ENCODE assay signal across 16 mouse cellular contexts in the genomic region with DNA sequence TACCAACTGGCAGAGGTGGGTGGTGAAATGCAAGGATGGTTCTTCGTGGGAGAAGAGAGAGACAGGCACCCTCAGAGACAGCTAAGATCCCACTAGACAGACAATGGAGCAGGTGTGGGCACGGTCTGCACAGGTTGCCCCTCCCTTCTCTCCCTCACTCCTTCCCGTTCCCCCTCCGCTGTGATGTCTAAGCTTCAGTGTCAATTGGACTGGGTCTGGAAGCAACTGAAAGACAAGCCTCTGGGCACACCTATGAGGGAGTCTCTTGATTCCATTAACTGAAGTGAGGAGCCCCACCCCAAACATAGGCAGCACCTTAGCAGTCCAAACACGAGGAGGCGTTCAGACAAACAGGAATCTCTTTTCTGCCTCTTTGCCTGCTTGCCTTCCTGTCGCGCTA.
A peak's percentile ranks its signal among the peaks of the same experiment; 100 is the strongest.
DNase-seq lines count a peak whose midpoint lies in the region; ATAC-seq lines count a peak whose summit lies in the region.
"Had no signal": no experiment of that assay in that cellular context is flagged by ENCODE, and none has a peak within 500 bp of the region (broad histone marks: within the 10 kb centered on the region; RNA-seq: fewer than 3 reads in every experiment).

No protein-coding gene starts in this region.

- no peaks in the 10 kb centered on the region for H3K27me3 ChIP-seq in intestine, embryonic 14.5 days (replicated peaks; ENCODE audit: control insufficient read depth, insufficient read depth, low read length)
- no peaks in the 10 kb centered on the region for H3K27me3 ChIP-seq in intestine, embryonic 15.5 days (replicated peaks)
- H3K27me3 ChIP-seq in midbrain, embryonic 10.5 days (ENCODE audit: low read depth, poor library complexity, severe bottlenecking): no peaks in the 10 kb centered on the region
- H3K27me3 ChIP-seq in midbrain, embryonic 16.5 days (ENCODE audit: control insufficient read depth, insufficient read depth, low read depth, low read length): no peaks in the 10 kb centered on the region
- H3K27me3 ChIP-seq: embryonic facial prominence, embryonic 12.5 days; forebrain, embryonic 12.5 days; hindbrain, embryonic 15.5 days had no signal

- no peaks in the 10 kb centered on the region for H3K36me3 ChIP-seq in intestine, embryonic 14.5 days (ENCODE audit: control insufficient read depth, insufficient read depth, low read length)
- H3K36me3 ChIP-seq in intestine, embryonic 15.5 days: no peaks in the 10 kb centered on the region
- H3K36me3 ChIP-seq in midbrain, embryonic 10.5 days: no peaks in the 10 kb centered on the region
- no peaks in the 10 kb centered on the region for H3K36me3 ChIP-seq in midbrain, embryonic 16.5 days (ENCODE audit: control insufficient read depth, insufficient read depth, low read length)
- H3K36me3 ChIP-seq: embryonic facial prominence, embryonic 12.5 days; forebrain, embryonic 12.5 days; heart, embryonic 12.5 days; hindbrain, embryonic 15.5 days had no signal

- no peaks in the 10 kb centered on the region for H3K9me3 ChIP-seq in intestine, embryonic 14.5 days (ENCODE audit: control insufficient read depth, low read length)
- H3K9me3 ChIP-seq in intestine, embryonic 15.5 days: no peaks in the 10 kb centered on the region
- H3K9me3 ChIP-seq in midbrain, embryonic 10.5 days (replicated peaks): no peaks in the 10 kb centered on the region
- H3K9me3 ChIP-seq in midbrain, embryonic 16.5 days (replicated peaks; ENCODE audit: control insufficient read depth, low read length, poor library complexity, severe bottlenecking): no peaks in the 10 kb centered on the region
- H3K9me3 ChIP-seq: embryonic facial prominence, embryonic 12.5 days; forebrain, embryonic 12.5 days; heart, embryonic 12.5 days; hindbrain, embryonic 15.5 days had no signal

- H3K4me2 ChIP-seq in intestine, embryonic 14.5 days (ENCODE audit: low read length): no peak overlapping the region
- H3K4me2 ChIP-seq in intestine, embryonic 15.5 days (replicated peaks): no peak overlapping the region
- no peak overlapping the region for H3K4me2 ChIP-seq in midbrain, embryonic 16.5 days (ENCODE audit: low read length)
- H3K4me2 ChIP-seq: embryonic facial prominence, embryonic 12.5 days; forebrain, embryonic 12.5 days; heart, embryonic 12.5 days; hindbrain, embryonic 15.5 days had no signal

- DNase-seq in intestine, embryonic 14.5 days (ENCODE audit: low spot score): peak; percentile 35
- peak; percentile 8 for DNase-seq in midbrain, embryonic 10.5 days (ENCODE audit: low spot score)
- DNase-seq in urinary bladder, postnatal 4 days (ENCODE audit: low spot score in 2 of 2): peak; percentile 10 to 54
- no peak for DNase-seq in urinary bladder, postnatal 36 days (ENCODE audit: low spot score in 2 of 2)
- DNase-seq: adrenal gland, adult 2 months; adrenal gland, postnatal 25 days; cerebellum, adult 2 months; cerebellum, postnatal 10 days; gastrocnemius, postnatal 14 days had no signal

- no peak overlapping the region for H3K9ac ChIP-seq in intestine, embryonic 14.5 days (ENCODE audit: low read length)
- H3K9ac ChIP-seq in intestine, embryonic 15.5 days: no peak overlapping the region
- H3K9ac ChIP-seq in midbrain, embryonic 16.5 days (ENCODE audit: low read depth, low read length): no peak overlapping the region
- H3K9ac ChIP-seq: embryonic facial prominence, embryonic 12.5 days; forebrain, embryonic 12.5 days; heart, embryonic 12.5 days; hindbrain, embryonic 15.5 days had no signal

- H3K27ac ChIP-seq in intestine, embryonic 14.5 days (ENCODE audit: low read depth): no peak overlapping the region
- no peak overlapping the region for H3K27ac ChIP-seq in intestine, embryonic 15.5 days
- no peak overlapping the region for H3K27ac ChIP-seq in midbrain, embryonic 10.5 days (replicated peaks)
- no peak overlapping the region for H3K27ac ChIP-seq in midbrain, embryonic 16.5 days (ENCODE audit: low read length)
- H3K27ac ChIP-seq: embryonic facial prominence, embryonic 12.5 days; forebrain, embryonic 12.5 days; hindbrain, embryonic 15.5 days had no signal

- WGBS in intestine, embryonic 14.5 days: 83% methylated on average over 8 of the region's 8 CpGs
- 87% methylated on average over 8 of the region's 8 CpGs for WGBS in intestine, embryonic 15.5 days
- 84% methylated on average over 8 of the region's 8 CpGs for WGBS in midbrain, embryonic 10.5 days
- WGBS in midbrain, embryonic 16.5 days: 88% methylated on average over 8 of the region's 8 CpGs

- no peak for ATAC-seq in intestine, embryonic 14.5 days (replicated peaks; ENCODE audit: low FRiP score, low TSS enrichment, low read depth)
- ATAC-seq in intestine, embryonic 15.5 days: no peak
- no peak for ATAC-seq in midbrain, embryonic 16.5 days
- ATAC-seq: forebrain, embryonic 16.5 days had no signal

- no peaks in the 10 kb centered on the region for H3K4me1 ChIP-seq in intestine, embryonic 14.5 days (replicated peaks; ENCODE audit: control insufficient read depth, insufficient read depth, low read length)
- H3K4me1 ChIP-seq in intestine, embryonic 15.5 days (replicated peaks): no peaks in the 10 kb centered on the region
- peaks cover 12% of the 10 kb centered on the region for H3K4me1 ChIP-seq in midbrain, embryonic 10.5 days
- H3K4me1 ChIP-seq in midbrain, embryonic 16.5 days (ENCODE audit: control insufficient read depth, insufficient read depth, low read length): peaks cover 16% of the 10 kb centered on the region
- H3K4me1 ChIP-seq: embryonic facial prominence, embryonic 12.5 days; heart, embryonic 12.5 days had no signal

- H3K4me3 ChIP-seq in intestine, embryonic 14.5 days (ENCODE audit: low read depth, low read length): no peak overlapping the region
- H3K4me3 ChIP-seq in intestine, embryonic 15.5 days (replicated peaks): no peak overlapping the region
- H3K4me3 ChIP-seq in midbrain, embryonic 10.5 days: no peak overlapping the region
- H3K4me3 ChIP-seq in midbrain, embryonic 16.5 days (ENCODE audit: low read depth, low read length): no peak overlapping the region
- H3K4me3 ChIP-seq: embryonic facial prominence, embryonic 12.5 days; forebrain, embryonic 12.5 days; heart, embryonic 12.5 days; hindbrain, embryonic 15.5 days had no signal

Comparison
In these comparisons a context has a peak if more than half of its experiments do, and no peak if none do; other contexts are left out.
1. DNase-seq: peak in intestine, embryonic 14.5 days (single experiment), midbrain, embryonic 10.5 days (single experiment) and urinary bladder, postnatal 4 days (2 of 2); none in urinary bladder, postnatal 36 days (0 of 2).